Mouse (Mus musculus): Measurements from ENCODE around the gene Rdh13.
"Not testable (repeated sequence)": the region's sequence is repeated elsewhere in the genome, so short reads cannot be mapped to it uniquely, and the experiment has no call there.

The Rdh13 gene

DNA sequence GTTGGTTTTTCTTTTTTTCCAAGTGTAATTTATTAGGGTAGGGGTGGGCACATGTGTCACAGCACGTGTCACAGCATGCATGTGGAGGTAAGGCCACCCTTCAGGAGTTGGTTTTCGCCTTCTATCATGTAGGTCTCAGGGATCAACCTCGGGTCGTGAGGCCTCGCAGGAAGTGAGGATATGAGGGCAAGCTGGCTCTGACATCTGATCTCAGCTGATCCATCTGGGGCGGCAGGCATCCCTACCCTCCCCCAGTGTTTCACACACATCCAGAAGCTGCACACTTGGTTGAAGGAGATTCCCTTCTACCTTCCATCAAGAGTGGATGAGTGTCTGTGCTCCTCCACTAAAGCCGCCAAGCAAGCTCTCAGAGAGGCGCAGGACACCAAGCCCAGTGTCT is 13.4 kb downstream of the Rdh13 start:
- no peak for DNase-seq

DNA sequence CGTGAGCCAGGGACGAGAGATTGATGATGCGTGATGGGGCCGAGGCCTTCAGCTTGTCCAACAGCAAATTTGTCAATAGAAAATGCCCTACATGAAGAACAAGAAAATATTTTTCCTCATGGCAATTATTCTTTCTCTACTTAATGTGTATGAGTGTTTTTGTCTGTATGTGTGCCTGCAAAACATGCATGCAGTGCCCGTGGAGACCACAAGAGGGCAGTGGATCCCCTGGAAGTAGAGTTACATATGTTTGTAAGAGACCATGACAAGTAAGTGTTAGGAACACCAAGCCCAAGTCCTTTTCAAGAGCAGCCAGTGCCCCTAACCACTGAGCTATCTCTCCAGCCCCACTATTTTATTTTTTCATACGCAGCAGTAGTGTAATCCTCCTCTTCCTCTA is 13.9 kb downstream of the Rdh13 start:
- peak; percentile 67 to 77 for DNase-seq

DNA sequence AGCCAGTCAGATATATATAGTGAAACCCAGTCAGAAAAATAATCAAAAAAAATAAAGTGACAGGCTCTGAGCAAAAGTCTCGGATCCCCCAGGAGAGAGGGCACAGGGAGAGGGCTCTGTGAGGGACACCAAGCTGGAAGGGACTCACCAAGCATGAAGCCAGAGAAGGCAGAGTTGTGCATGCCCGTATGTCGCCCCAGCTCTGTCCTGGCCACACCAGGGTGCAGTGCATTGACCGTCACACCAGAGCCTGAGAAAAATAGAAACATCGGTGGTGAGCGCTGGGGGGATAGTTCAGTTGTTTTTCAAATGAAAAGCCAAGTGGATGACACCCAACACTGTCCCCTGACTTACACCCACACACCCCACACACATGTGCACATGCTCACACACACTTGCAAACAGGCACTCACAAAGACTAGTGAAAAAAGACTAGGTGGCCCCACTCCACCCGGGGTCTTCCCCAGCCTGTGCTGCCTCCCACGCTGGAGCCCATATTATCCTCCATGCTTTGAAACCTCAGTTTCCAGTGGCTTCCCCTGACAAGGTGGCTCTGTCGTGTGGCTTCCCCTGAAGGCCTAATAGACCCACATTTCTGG is 15.1 kb downstream of the Rdh13 start:
- no peak for DNase-seq

DNA sequence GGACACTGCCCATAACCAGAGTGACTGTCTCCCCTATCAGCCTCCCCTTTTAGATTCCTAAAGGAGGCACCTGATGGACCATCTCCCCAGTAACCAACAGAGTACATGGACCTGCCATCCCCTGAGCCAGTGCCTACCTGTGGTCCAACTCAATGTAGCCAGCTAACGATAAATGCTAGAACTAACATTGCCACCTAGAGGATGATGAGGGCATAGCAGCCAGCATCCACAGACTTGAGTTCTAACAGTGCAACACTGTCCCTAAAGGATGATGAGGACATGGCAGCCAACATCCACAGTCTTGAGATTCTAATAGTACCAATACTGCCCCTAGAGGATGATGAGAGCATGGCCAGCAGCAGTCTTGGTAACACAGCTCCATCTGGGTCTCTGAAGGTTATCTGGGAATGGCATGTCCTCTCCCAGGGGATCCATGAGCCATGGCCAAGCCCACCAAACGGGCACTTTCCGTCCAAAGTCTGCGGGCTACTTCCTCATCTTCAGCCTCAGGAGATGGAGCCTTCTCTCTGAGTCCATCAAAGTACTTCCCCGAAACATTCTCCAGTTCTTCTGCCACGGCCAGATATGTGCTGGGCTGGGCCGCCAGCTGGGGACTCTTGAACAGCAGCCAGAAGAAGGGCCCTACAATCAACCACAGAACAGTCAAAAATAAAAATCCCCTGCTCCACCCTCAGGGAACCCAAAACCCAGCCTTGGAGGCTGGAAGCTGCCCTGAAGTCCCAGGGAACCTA is 18.1 kb downstream of the Rdh13 start:
- peak; percentile 77 to 81 for DNase-seq

DNA sequence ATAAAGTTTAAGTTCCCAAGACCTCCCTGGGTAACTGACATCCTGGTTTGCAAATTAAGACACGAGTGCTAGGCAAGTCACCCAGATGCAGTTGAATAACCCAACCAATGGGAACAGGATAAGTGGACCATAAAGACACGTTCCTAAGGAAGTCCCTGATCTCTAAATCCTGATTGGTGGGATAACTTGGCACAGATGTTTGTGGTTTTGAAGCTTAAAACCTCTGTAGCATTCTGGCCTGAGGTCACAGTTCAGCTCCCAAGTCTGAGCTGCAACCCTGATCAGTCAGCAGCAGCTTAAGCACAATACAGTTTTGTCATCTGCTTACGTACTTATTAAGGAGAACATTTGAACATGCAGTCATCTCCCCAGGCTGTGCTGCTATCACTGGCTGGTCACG is 25.2 kb downstream of the Rdh13 start:
- DNase-seq: no peak

DNA sequence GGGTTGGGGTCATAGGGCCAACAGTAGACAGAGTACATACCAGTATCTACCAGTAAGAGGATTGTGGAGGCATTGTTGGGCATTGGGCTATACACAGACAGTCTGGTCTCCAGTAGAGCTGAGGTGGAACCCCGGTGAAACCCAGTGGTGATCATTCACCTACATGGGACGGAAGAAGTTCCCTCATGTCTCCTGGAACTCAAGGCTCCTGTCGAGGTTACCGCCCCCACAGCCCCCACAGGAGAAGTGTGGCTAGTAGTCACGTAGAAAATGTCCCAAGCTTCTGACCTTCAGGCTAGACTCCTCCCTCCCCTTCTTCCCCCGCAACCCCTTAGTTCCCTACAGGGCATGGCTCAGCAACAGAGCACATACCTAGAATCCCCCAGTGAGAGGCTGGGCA is 25.8 kb downstream of the Rdh13 start:
- DNase-seq: no peak

DNA sequence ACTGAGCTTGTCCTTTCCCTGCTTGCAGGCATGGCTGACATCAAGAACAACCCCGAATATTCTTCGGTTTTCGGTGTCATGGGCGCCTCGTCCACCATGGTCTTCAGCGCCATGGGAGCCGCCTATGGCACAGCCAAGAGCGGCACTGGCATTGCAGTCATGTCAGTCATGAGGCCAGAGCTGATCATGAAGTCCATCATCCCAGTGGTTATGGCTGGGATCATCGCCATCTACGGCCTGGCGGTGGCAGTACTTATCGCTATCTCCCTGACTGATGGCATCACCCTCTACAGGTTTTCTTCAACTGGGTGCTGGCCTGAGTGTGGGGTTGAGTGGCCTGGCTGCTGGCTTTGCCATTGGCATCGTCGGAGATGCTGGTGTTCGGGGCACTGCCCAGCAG is 33.0 kb downstream of the Rdh13 start:
- DNase-seq: not testable (repeated sequence)

DNA sequence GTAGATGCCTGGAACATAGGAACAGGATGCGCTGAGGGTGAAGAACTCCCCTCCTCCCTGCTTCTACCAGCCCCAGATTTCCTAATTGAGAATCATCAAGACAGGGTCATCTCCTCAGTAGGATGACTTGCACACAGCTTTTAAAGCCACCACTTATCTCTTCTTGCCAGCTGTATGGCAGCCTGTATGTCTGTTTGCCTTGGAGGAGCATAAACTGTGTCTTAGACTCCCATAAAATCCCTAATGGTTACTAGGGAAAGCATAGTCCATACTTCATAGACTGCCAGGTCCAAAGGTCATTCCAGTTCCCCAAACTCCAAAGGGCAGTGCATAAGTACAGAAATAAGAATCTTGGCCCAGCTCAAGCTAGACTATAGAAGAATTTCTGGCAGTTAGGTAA is 47.7 kb downstream of the Rdh13 start, which contains the start of gene Gp6:
Gene Gp6 (minus strand): TSS at position 15 of the 400 bp plus-strand sequence.
- no peak for DNase-seq
